Mouse (Mus musculus): ENCODE results near the gene 4933427D14Rik. TPM values are rescaled to one million over a fixed set of nuclear protein-coding genes. Genes with fewer than 3 reads are reported as not detected.

4933427D14Rik gene
- polyA plus RNA-seq, 1 experiment from 2014 or later: 18.3 TPM

DNA sequence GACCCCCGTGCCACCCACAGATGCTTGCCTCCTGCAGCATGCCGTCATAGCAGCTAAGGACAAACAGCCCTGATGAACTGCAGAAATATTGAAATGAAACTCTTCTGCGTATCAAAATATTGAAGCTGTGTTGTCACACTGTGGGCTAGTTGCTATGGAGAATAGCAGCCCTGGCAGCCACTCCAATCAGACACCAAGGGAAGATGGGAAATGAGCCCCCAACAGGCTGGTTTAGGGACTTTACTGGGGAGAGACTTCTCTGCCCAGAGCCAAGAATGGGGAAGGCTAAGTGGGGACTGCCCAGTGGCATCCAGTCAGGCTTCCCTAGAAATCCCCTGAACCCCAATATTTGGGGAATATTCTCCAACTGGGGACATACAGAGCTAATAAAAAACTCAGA, 88.6 kb downstream of the 4933427D14Rik start:
- H3K27ac ChIP-seq: no peak overlapping the region
- no peaks in the 10 kb centered on the region for H3K9me3 ChIP-seq
- H3K27me3 ChIP-seq: no peaks in the 10 kb centered on the region
- H3K4me1 ChIP-seq: no peaks in the 10 kb centered on the region
- ATAC-seq (ENCODE audit: low FRiP score, low read depth): no peak
- no peak overlapping the region for H3K4me2 ChIP-seq (replicated peaks)
- H3K36me3 ChIP-seq: no peaks in the 10 kb centered on the region
- WGBS: 87% methylated on average over 3 of the region's 3 CpGs
- no peak overlapping the region for H3K4me3 ChIP-seq
- H3K9ac ChIP-seq: no peak overlapping the region

- Histone ChIP-seq H3K4me2 (replicated peaks) (no peak overlapping the region), H3K9ac (no peak overlapping the region), H3K4me3 (no peak overlapping the region), H3K4me1 (no peaks in the 10 kb centered on the region), H3K27me3 (no peaks in the 10 kb centered on the region; the same call in 1 of the 2 replicates), H3K36me3 (no peaks in the 10 kb centered on the region), H3K9me3 (no peaks in the 10 kb centered on the region), H3K27ac (no peak overlapping the region)
- ATAC-seq (ENCODE audit: low FRiP score, low read depth): no peak
- WGBS: 61% methylated on average over 4 of the region's 4 CpGs
Measured at GRCm38 (mm10) chr11:72113296-72113695, 94.0 kb downstream of the 4933427D14Rik start.

GRCm38 (mm10) chr11:72110726-72111125, 96.5 kb downstream of the 4933427D14Rik start:
- H3K9ac ChIP-seq: no peak overlapping the region
- no peaks in the 10 kb centered on the region for H3K9me3 ChIP-seq

GRCm38 (mm10) chr11:72104223-72104622, 103.0 kb downstream of the 4933427D14Rik start:
- H3K27ac ChIP-seq: no peak overlapping the region
- no peak overlapping the region for H3K4me2 ChIP-seq (replicated peaks)
- WGBS: 69% methylated on average over 8 of the region's 8 CpGs
- H3K9ac ChIP-seq: no peak overlapping the region
- no peaks in the 10 kb centered on the region for H3K27me3 ChIP-seq
- ATAC-seq (ENCODE audit: low FRiP score, low read depth): no peak
- no peaks in the 10 kb centered on the region for H3K9me3 ChIP-seq
- H3K4me1 ChIP-seq: no peaks in the 10 kb centered on the region
- H3K4me3 ChIP-seq: no peak overlapping the region
- H3K36me3 ChIP-seq: no peaks in the 10 kb centered on the region

More at GRCm38 (mm10) chr11:72110726-72111125, 96.5 kb downstream of the 4933427D14Rik start:
- no peaks in the 10 kb centered on the region for H3K36me3 ChIP-seq
- WGBS: 41% methylated on average over 3 of the region's 3 CpGs
- no peaks in the 10 kb centered on the region for H3K4me1 ChIP-seq
- H3K4me3 ChIP-seq: no peak overlapping the region
- no peak overlapping the region for H3K27ac ChIP-seq
- H3K27me3 ChIP-seq: no peaks in the 10 kb centered on the region; the same call in 1 of the 2 replicates
- no peak for ATAC-seq (ENCODE audit: low FRiP score, low read depth)
- H3K4me2 ChIP-seq (replicated peaks): no peak overlapping the region

Other genes with a start within 250 kb of the 4933427D14Rik start
- gene Aipl1, start 169.9 kb downstream of the 4933427D14Rik start, polyA plus RNA-seq (2015; fragmentation: Nextera tagmentation; extraction: Ambion mirVana): 0.27 and 0.33 TPM in 2 replicates
- gene Pimreg, start 165.4 kb downstream of the 4933427D14Rik start, polyA plus RNA-seq (2015; fragmentation: Nextera tagmentation; extraction: Ambion mirVana): 99.8 and 103 TPM in 2 replicates
- gene Pitpnm3, start 71.7 kb downstream of the 4933427D14Rik start, polyA plus RNA-seq (2015; fragmentation: Nextera tagmentation; extraction: Ambion mirVana): 0.08 and 0.14 TPM in 2 replicates
- 0.84 and 1.1 TPM in 2 replicates for gene Gm43951, start 619 bp downstream of the 4933427D14Rik start, polyA plus RNA-seq (2015; fragmentation: Nextera tagmentation; extraction: Ambion mirVana)
- 229 and 230 TPM in 2 replicates for gene Txndc17, start 88 bp upstream of the 4933427D14Rik start, polyA plus RNA-seq (2015; fragmentation: Nextera tagmentation; extraction: Ambion mirVana)
- 48.9 and 49.6 TPM in 2 replicates for gene Med31, start 8.1 kb upstream of the 4933427D14Rik start, polyA plus RNA-seq (2015; fragmentation: Nextera tagmentation; extraction: Ambion mirVana)
- 0.18 and 0.84 TPM in 2 replicates for gene Slc13a5, start 59.8 kb upstream of the 4933427D14Rik start, polyA plus RNA-seq (2015; fragmentation: Nextera tagmentation; extraction: Ambion mirVana)
- gene Xaf1, start 94.2 kb upstream of the 4933427D14Rik start, polyA plus RNA-seq (2015; fragmentation: Nextera tagmentation; extraction: Ambion mirVana): 2.4 and 2.5 TPM in 2 replicates
- gene Fbxo39, start 107.0 kb upstream of the 4933427D14Rik start, polyA plus RNA-seq (2015; fragmentation: Nextera tagmentation; extraction: Ambion mirVana): not detected in 2 replicates
- gene Tekt1, start 155.0 kb upstream of the 4933427D14Rik start, polyA plus RNA-seq (2015; fragmentation: Nextera tagmentation; extraction: Ambion mirVana): 3.2 and 3.6 TPM in 2 replicates
- 38.3 and 41.5 TPM in 2 replicates for gene Smtnl2, start 204.3 kb upstream of the 4933427D14Rik start, polyA plus RNA-seq (2015; fragmentation: Nextera tagmentation; extraction: Ambion mirVana)
- 0.74 and 0.92 TPM in 2 replicates for gene Ggt6, start 228.1 kb upstream of the 4933427D14Rik start, polyA plus RNA-seq (2015; fragmentation: Nextera tagmentation; extraction: Ambion mirVana)
- gene Mybbp1a, start 233.9 kb upstream of the 4933427D14Rik start, polyA plus RNA-seq (2015; fragmentation: Nextera tagmentation; extraction: Ambion mirVana): 159 and 164 TPM in 2 replicates